Mouse (Mus musculus) liver, postnatal 0 days (tissue): Measurements from ENCODE around the gene Fat4. TPM values are rescaled to one million over a fixed set of nuclear protein-coding genes. Genes with fewer than 3 reads are reported as not detected.

Experiments
- ATAC-seq: fragments of 200-750 bp; cut with Nextera tagmentation; 2 replicates; pipeline ENCODE4 v1.8.0; 2017; ENCODE audit warnings: mild to moderate bottlenecking, moderate library complexity
- DNase-seq: peaks from one replicate; pipeline ENCODE4 v3.0.0-alpha.2; 2016
- H3K27ac ChIP-seq: fragments of 300-500 bp; sonication (generic); 2 replicates; pipeline ENCODE4 v1.5.1; 2014; ENCODE audit warnings: antibody characterized with exemption, moderate library complexity, mild to moderate bottlenecking, low read depth
- H3K27me3 ChIP-seq: fragments of 300-500 bp; sonication (generic); 2 replicates; pipeline ENCODE4 v1.6.1; 2014; ENCODE audit warnings: low read length, control low read depth, mixed read lengths; ENCODE audit not compliant: insufficient read depth
- H3K36me3 ChIP-seq: fragments of 300-500 bp; sonication (generic); replicated peaks from 2 replicates; pipeline ENCODE4 v1.6.1; 2014; ENCODE audit warnings: mild to moderate bottlenecking, control low read depth, low read length, moderate library complexity, mixed read lengths; ENCODE audit not compliant: insufficient read depth
- H3K4me1 ChIP-seq: fragments of 300-500 bp; sonication (generic); 2 replicates; pipeline ENCODE4 v1.6.1; 2014; ENCODE audit warnings: antibody characterized with exemption, mild to moderate bottlenecking, control low read depth; ENCODE audit not compliant: insufficient read depth
- H3K4me2 ChIP-seq: fragments of 300-500 bp; sonication (generic); 2 replicates; pipeline ENCODE4 v1.6.1; 2014; ENCODE audit warnings: low read depth, mild to moderate bottlenecking, low read length, moderate library complexity, mixed read lengths
- H3K4me3 ChIP-seq: fragments of 300-500 bp; sonication (generic); 2 replicates; pipeline ENCODE4 v1.5.1; 2014; ENCODE audit warnings: low read depth, low read length
- H3K9ac ChIP-seq: fragments of 300-500 bp; sonication (generic); replicated peaks from 2 replicates; pipeline ENCODE4 v1.6.1; 2014; ENCODE audit warnings: mild to moderate bottlenecking, moderate library complexity
- H3K9me3 ChIP-seq: fragments of 300-500 bp; sonication (generic); 2 replicates; pipeline ENCODE4 v1.6.1; 2016; ENCODE audit warnings: mild to moderate bottlenecking, control low read depth, low read length, mixed read lengths
- CTCF ChIP-seq: sonication (generic); IDR thresholded peaks from 2 replicates; pipeline ENCODE4 v1.5.1; 2016; ENCODE audit warnings: antibody characterized with exemption, low read depth
- EP300 ChIP-seq: IDR thresholded peaks from 2 replicates; pipeline ENCODE4 v1.6.1; 2016; ENCODE audit warnings: antibody characterized with exemption, low read depth, mild to moderate bottlenecking
- WGBS: fragments of 180-500 bp; shearing (Covaris S2); extraction: QIAGEN DNeasy Blood & Tissue Kit; methylation state at CpG from one replicate; pipeline ENCODE4 v1.1.7; 2014; ENCODE audit not compliant: insufficient replicate concordance; 5-methylcytosine and 5-hydroxymethylcytosine counted together
- polyA plus RNA-seq: library from polyadenylated mRNA; unstranded; fragments of >200 nt; fragmentation: Nextera tagmentation; extraction: Ambion mirVana; gene quantifications from 2 replicates; pipeline ENCODE4 v1.2.1, GENCODE M21; 2015

The Fat4 gene
- polyA plus RNA-seq, 1 experiment from 2014 or later = 0.26 TPM

DNA sequence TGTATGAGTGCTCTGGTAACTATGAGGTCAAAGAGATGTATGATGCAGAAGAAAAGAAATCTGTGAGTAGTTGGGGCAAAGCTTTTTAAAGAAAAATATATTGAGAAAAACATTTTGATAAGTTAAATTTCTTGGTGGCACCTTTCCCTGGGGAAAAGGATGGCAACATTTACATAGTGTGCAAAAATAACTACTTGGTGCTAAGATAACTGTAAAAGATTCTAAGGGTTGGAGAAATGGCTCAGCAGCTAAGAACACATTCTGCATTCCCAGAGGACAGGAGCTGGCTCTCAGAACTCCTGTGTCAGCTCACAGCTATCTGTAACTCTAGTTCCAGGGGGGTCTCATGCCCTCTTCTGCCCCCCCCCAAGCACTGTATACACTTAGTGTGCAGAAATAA lies 99.6 kb downstream of the Fat4 start:
- Histone ChIP-seq H3K4me2 (no peak overlapping the region), H3K9ac (no peak overlapping the region), H3K27me3 (no peaks in the 10 kb centered on the region), H3K4me1 (no peaks in the 10 kb centered on the region), H3K4me3 (no peak overlapping the region), H3K27ac (no peak overlapping the region), H3K9me3 (no peaks in the 10 kb centered on the region), H3K36me3 (no peaks in the 10 kb centered on the region)
- DNase-seq (no peak), ATAC-seq (no peak)
- TF ChIP-seq CTCF (no peak), EP300 (no peak)

DNA sequence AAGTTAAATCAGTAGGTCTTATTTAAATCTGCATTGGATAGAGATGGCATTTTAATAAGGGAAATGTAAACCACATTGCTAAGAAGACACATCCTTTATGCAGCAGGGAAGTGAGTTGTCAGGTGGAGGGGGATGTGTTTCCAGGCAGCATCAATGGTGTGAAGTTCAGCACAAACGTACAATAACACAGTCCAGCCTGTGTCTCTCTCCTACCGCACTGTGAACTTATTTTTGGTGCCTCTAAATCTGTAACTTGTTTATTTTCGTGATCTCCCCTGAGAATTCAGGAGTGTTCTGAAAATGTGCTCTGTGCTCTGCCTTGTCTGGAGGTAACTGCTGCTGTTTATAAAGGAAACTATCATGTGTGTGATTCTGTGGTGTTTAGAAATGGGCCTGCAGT lies 102.4 kb downstream of the Fat4 start:
- TF ChIP-seq EP300 (no peak), CTCF (no peak)
- ATAC-seq (no peak), DNase-seq (no peak)
- Histone ChIP-seq H3K9me3 (no peaks in the 10 kb centered on the region), H3K4me3 (no peak overlapping the region), H3K27me3 (no peaks in the 10 kb centered on the region), H3K27ac (no peak overlapping the region), H3K4me2 (no peak overlapping the region), H3K36me3 (no peaks in the 10 kb centered on the region), H3K4me1 (no peaks in the 10 kb centered on the region), H3K9ac (no peak overlapping the region)
- WGBS = 78% methylated on average over 3 of the region's 3 CpGs

DNA sequence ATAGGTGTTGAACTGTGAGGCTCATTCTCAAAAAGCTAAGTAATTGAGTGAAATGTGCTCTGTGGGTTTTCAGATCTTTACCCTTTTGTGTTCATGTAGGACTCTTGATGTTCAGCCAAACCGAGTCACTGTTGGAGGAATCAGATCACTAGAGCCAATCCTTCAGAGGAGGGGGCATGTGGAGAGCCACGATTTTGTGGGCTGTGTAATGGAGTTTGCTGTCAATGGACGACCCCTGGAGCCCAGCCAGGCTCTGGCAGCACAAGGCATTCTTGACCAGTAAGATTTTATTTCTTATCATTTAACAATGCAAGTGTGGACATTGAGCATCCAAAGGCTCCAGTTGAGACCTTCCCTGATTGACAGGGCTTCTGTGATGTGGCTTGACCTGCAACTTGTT lies 113.3 kb downstream of the Fat4 start:
- 67% methylated on average over 3 of the region's 3 CpGs for whole genome bisulfite sequencing
- no peak for ATAC-seq
- TF ChIP-seq CTCF = no peak
- no peak for TF ChIP-seq EP300

DNA sequence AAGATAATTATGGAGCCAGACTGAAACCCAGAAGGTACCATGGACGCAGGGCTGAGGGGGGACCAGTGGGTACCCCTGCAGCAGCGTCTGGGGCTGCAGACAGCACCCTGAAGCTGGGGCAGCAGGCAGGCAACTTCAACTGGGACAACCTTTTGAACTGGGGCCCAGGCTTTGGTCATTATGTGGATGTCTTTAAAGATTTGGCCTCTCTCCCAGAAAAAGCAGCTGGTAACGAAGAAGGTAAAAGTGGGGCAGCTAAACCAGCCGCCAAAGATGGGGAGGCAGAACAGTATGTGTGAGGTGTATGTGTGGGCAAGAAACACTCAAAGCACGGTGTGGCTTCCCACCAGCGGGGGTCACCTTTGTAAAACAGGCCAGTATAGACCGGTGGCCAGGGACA lies 123.8 kb downstream of the Fat4 start:
- H3K27me3 ChIP-seq = no peaks in the 10 kb centered on the region
- no peak overlapping the region for H3K4me3 ChIP-seq
- ATAC-seq (no peak), DNase-seq (no peak)
- H3K9ac ChIP-seq = no peak overlapping the region
- WGBS = 79% methylated on average over 7 of the region's 7 CpGs
- H3K27ac ChIP-seq = no peak overlapping the region
- TF ChIP-seq CTCF = no peak
- no peak for TF ChIP-seq EP300
- no peaks in the 10 kb centered on the region for H3K4me1 ChIP-seq
- no peak overlapping the region for H3K4me2 ChIP-seq
- H3K9me3 ChIP-seq = no peaks in the 10 kb centered on the region
- no peaks in the 10 kb centered on the region; the same call in 1 of the 2 replicates for H3K36me3 ChIP-seq

More for the DNA sequence above, 113.3 kb downstream of the Fat4 start:
- Histone ChIP-seq H3K27me3 (no peaks in the 10 kb centered on the region), H3K9ac (no peak overlapping the region), H3K4me2 (no peak overlapping the region), H3K4me3 (no peak overlapping the region), H3K36me3 (no peaks in the 10 kb centered on the region), H3K27ac (no peak overlapping the region), H3K4me1 (no peaks in the 10 kb centered on the region), H3K9me3 (no peaks in the 10 kb centered on the region)
- no peak for DNase-seq

DNA sequence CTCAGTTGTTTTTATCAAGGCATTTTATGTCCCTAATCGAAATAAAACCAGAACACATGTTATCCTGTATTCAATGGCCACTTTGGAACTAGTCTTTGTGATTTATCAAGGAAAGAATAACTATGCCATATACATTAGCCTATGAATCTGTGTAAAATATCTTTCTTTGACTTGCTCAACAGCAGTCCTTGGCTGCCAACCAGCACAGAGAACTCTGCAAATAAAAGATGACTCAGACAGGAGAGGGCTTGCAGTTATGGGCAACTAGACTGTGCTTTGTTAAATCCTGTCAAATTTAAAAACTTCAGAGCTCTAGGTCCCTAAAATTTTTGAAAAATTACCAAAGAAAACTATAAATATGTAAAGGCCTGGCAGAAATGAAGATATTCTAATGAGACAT lies 130.9 kb downstream of the Fat4 start:
- Histone ChIP-seq H3K9me3 (no peaks in the 10 kb centered on the region), H3K27ac (no peak overlapping the region), H3K9ac (no peak overlapping the region), H3K36me3 (no peaks in the 10 kb centered on the region), H3K27me3 (no peaks in the 10 kb centered on the region), H3K4me2 (no peak overlapping the region), H3K4me3 (no peak overlapping the region), H3K4me1 (no peaks in the 10 kb centered on the region)
- ATAC-seq (no peak), DNase-seq (no peak)
- WGBS = 45% methylated on average over 1 of the region's 1 CpGs
- no peak for TF ChIP-seq EP300

DNA sequence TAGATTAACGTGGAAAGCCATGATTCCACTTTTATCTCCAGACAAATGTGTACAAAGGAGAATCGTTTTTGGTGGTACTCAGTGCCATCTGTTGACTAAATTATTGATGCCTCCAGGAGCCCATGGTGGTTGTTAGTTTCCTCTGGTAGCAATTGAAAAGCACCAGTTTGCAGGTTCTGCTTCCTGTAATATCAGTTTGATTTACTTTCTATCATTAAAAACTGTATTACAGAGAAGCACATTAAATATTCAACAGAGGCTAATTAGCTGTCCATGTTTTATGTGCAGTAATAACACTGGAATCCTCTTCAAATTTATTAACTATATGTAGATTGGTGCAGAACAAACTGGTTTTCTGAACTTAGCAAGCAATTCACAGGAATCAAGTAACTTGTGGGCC lies 149.4 kb downstream of the Fat4 start:
- no peak overlapping the region for H3K27ac ChIP-seq
- DNase-seq (no peak), ATAC-seq (no peak)
- 47% methylated on average over 2 of the region's 2 CpGs for WGBS
- H3K9ac ChIP-seq = no peak overlapping the region
- no peak overlapping the region for H3K4me3 ChIP-seq
- TF ChIP-seq CTCF = no peak
- no peak overlapping the region for H3K4me2 ChIP-seq
- H3K9me3 ChIP-seq = no peaks in the 10 kb centered on the region
- H3K4me1 ChIP-seq = no peaks in the 10 kb centered on the region
- no peaks in the 10 kb centered on the region for H3K27me3 ChIP-seq
- H3K36me3 ChIP-seq = no peaks in the 10 kb centered on the region

DNA sequence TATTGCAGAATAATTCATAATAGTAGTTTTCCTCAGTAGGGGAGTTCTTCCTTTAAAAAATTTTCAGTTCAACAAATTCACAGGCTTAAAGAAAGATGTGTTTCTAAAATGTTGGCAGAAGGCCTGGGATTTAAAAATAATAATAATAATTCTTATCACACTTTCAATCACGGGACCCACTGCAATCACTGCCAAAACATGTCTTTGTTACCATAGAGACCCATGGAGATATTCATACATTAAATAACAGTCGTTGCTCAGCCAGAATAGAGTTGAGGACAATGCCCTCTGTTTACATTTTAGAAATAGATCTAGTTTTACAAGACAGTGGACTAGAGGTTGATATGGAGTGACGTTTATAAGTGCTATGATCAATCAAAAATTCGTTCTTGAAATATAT lies 159.7 kb downstream of the Fat4 start:
- TF ChIP-seq CTCF (no peak), EP300 (no peak)
- H3K27ac ChIP-seq = no peak overlapping the region

More for the DNA sequence above, 159.7 kb downstream of the Fat4 start:
- ATAC-seq = no peak
- WGBS = 53% methylated on average over 4 of the region's 4 CpGs
- Histone ChIP-seq H3K9me3 (no peaks in the 10 kb centered on the region), H3K4me2 (no peak overlapping the region), H3K4me3 (no peak overlapping the region), H3K9ac (no peak overlapping the region), H3K36me3 (no peaks in the 10 kb centered on the region), H3K4me1 (no peaks in the 10 kb centered on the region), H3K27me3 (no peaks in the 10 kb centered on the region)
- no peak for DNase-seq
